Comparison of ENCODE assay signal across 15 mouse cellular contexts in genomic region chr2:154755791-154756190, GRCm38 (mm10). TPM values are rescaled to one million over a fixed set of nuclear protein-coding genes. Genes with fewer than 3 reads are reported as not detected.
A peak's percentile ranks its signal among the peaks of the same experiment; 100 is the strongest.
DNase-seq lines count a peak whose midpoint lies in the region; ATAC-seq and TF ChIP-seq lines count a peak whose summit lies in the region.
"Had no signal": no experiment of that assay in that cellular context is flagged by ENCODE, and none has a peak within 500 bp of the region (broad histone marks: within the 10 kb centered on the region; RNA-seq: fewer than 3 reads in every experiment).

No protein-coding gene starts in this region.

- intact Hi-C loops in left cerebral cortex, adult 2 months (cut with DNase I), result no loop called here

- no peak overlapping the region for H3K4me3 ChIP-seq in left cerebral cortex, adult 2 months
- H3K4me3 ChIP-seq: hindbrain, embryonic 12.5 days; liver, embryonic 15.5 days; midbrain, embryonic 10.5 days; neural tube, embryonic 15.5 days; stomach, embryonic 15.5 days had no signal

- peak; percentile 26 for TF ChIP-seq CTCF in left cerebral cortex, adult 2 months (IDR thresholded peaks at IDR 0.05)

- DNase-seq in adrenal gland, postnatal 14 days, result peak; percentile 42
- DNase-seq in adrenal gland, adult 18-20 months (ENCODE audit: low spot score in 2 of 2), result no peak
- no peak for DNase-seq in left cerebral cortex, adult 2 months (ENCODE audit: extremely low spot score in 1 of 2, low spot score in 2 of 2)
- no peak for DNase-seq in left cerebral cortex, adult 18-20 months (ENCODE audit: low spot score in 2 of 2)
- peak; percentile 68 for DNase-seq in R1 (ENCODE audit: low read depth, low spot score)
- no peak for DNase-seq in yolk sac, embryonic 10.5 days (ENCODE audit: low spot score)
- DNase-seq in frontal cortex, postnatal 10 days (ENCODE audit: low spot score in 2 of 2), result no peak
- DNase-seq: kidney, postnatal 14 days had no signal

- no peak overlapping the region for H3K27ac ChIP-seq in left cerebral cortex, adult 2 months
- H3K27ac ChIP-seq: hindbrain, embryonic 12.5 days; liver, embryonic 15.5 days; midbrain, embryonic 10.5 days; neural tube, embryonic 15.5 days; stomach, embryonic 15.5 days had no signal

- peak; percentile 55; the same call in 1 of the 2 replicates for ATAC-seq in megakaryocyte-erythroid progenitor cell, adult 5-6 weeks (replicated peaks; ENCODE audit: low FRiP score, low TSS enrichment, poor library complexity, severe bottlenecking)

RNA-seq across cellular contexts. Expression of gene Gm14214, which starts 14.0 kb away (rescaled TPM):
- not detected in 2 replicates for total RNA-seq in adrenal gland, postnatal 14 days (2021)
- not detected for total RNA-seq in adrenal gland, adult 18-20 months (2021)
- not detected for total RNA-seq in left cerebral cortex, adult 2 months (2021)
- not detected for total RNA-seq in left cerebral cortex, adult 18-20 months (2021)
- total RNA-seq in megakaryocyte-erythroid progenitor cell, adult 5-6 weeks (2014; fragmentation: Nextera tagmentation), result not detected in 2 replicates
- total RNA-seq in megakaryocyte-erythroid progenitor cell, adult 5-6 weeks (2017), result not detected in 2 replicates
- total RNA-seq: left cerebral cortex, adult 8-10 months had no signal

RNA-seq across cellular contexts. Expression of gene Raly, which starts 35.1 kb away (rescaled TPM):
- total RNA-seq in adrenal gland, postnatal 14 days (2021), result 189 and 194 TPM in 2 replicates
- 100 to 1,000 TPM; 190 to 194 TPM for total RNA-seq in adrenal gland, adult 18-20 months (2021)
- 100 to 1,000 TPM in 1 of 2 experiments, 10 to 100 TPM in 1; 93.2 to 101 TPM for total RNA-seq in left cerebral cortex, adult 2 months (2021)
- total RNA-seq in left cerebral cortex, adult 18-20 months (2021), result 100 to 1,000 TPM; 104 to 109 TPM
- 153 and 167 TPM in 2 replicates for total RNA-seq in megakaryocyte-erythroid progenitor cell, adult 5-6 weeks (2014; fragmentation: Nextera tagmentation)
- 152 and 190 TPM in 2 replicates for total RNA-seq in megakaryocyte-erythroid progenitor cell, adult 5-6 weeks (2017)

RNA-seq across cellular contexts. Expression of gene a, which starts 35.4 kb away (rescaled TPM):
- not detected in 2 replicates for total RNA-seq in adrenal gland, postnatal 14 days (2021)
- total RNA-seq in adrenal gland, adult 18-20 months (2021), result not detected
- total RNA-seq in left cerebral cortex, adult 2 months (2021), result not detected
- total RNA-seq in left cerebral cortex, adult 18-20 months (2021), result not detected
- total RNA-seq in megakaryocyte-erythroid progenitor cell, adult 5-6 weeks (2014; fragmentation: Nextera tagmentation), result not detected in 2 replicates
- not detected in 2 replicates for total RNA-seq in megakaryocyte-erythroid progenitor cell, adult 5-6 weeks (2017)
- total RNA-seq: left cerebral cortex, adult 8-10 months had no signal

Comparison
In these comparisons a context has a peak if more than half of its experiments do, and no peak if none do; other contexts are left out.
1. DNase-seq: peak in adrenal gland, postnatal 14 days (single experiment) and R1 (single experiment); none in adrenal gland, adult 18-20 months (0 of 2), left cerebral cortex, adult 2 months (0 of 2), left cerebral cortex, adult 18-20 months (0 of 2), yolk sac, embryonic 10.5 days (single experiment) and frontal cortex, postnatal 10 days (0 of 2).